Mouse (Mus musculus): ENCODE measurements around the gene Abl2.

The Abl2 gene

DNA sequence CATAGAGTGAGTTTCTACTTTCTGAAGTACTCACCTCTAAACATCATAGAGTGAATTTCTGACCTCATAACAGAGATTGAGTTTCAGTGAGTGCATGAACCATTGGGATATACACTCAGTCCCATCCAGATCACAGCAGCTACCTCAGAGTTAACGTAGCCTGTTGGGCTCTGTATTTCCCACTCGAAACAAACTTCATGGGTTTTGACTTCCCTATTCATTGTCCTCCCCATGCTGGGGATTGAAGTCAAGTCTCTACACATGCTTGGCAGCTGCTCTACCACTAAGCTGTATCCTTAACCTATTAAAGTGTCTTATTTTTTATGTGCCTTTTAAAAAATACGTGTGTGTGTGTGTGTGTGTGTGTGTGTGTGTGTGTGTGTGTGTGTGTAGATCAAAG lies 26.9 kb downstream of the Abl2 start:
- no peak for DNase-seq (ENCODE audit: low read depth, low spot score)

- no peak for DNase-seq (ENCODE audit: low read depth, low spot score)
Measured at GRCm38 (mm10) chr1:156589811-156590305, 31.3 kb downstream of the Abl2 start.

GRCm38 (mm10) chr1:156590357-156590756 lies 31.8 kb downstream of the Abl2 start:
- peak; percentile 39 for DNase-seq (ENCODE audit: low read depth, low spot score)

DNA sequence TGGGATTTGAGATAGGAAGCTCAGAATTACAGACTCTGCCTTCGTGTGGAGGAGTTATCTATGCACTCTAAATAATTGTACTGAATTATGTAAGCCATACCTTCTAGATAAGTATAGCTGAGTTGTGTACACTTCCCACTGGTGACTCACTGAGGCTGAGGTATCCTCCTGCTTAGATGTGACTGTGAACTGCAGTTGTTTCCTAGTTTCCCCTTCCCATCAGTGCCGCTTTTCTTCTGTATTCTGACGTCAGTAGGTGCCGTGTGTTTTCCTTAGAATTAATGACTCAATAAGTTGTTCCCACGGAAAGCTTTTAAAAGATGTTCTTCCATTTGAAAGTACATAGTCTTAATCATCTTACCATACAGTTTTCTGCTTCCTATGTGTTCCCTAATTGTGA lies 34.7 kb downstream of the Abl2 start:
- DNase-seq (ENCODE audit: low read depth, low spot score), result no peak

GRCm38 (mm10) chr1:156597089-156597488 lies 38.5 kb downstream of the Abl2 start:
- no peak for DNase-seq (ENCODE audit: low read depth, low spot score)

- DNase-seq (ENCODE audit: low read depth, low spot score), result peak; percentile 32
Measured at GRCm38 (mm10) chr1:156602545-156602944, 44.0 kb downstream of the Abl2 start.

DNA sequence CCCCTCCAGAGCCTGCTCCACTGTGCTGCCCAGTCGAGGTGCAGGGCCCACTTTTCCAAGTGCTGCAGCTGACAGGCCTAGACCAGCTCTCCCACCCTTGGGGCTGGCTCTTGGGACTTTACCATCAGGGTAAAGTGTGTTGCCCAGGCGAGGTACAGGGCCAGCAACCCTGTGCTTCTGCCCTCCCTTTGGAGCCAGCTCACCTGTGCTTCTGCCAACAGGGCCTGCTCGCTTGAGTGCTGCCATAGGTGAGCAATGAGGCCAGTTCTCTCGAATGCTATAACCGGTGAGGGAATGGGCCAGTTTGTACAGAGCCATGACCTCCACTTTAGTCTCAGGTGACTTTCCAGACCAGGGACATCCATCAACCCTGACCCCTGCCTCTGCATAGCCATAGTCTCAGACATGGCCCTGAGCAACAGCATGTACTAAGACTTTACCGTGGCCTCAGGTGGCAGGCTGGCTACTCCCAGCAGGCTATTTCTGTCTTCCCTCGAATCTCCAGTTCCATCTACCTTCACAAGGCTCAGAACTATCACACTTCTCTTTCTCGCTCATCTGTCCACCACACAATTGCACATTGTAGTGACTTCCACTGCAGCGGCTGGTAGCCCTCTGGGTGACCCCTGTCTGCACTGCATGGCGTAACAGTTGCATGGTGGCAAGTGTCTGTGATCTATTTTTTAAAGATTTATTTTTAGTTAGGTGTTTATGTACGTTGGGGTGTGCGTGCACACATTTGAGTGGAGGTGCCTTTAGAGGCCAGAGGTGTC lies 46.7 kb downstream of the Abl2 start:
- no peak for DNase-seq (ENCODE audit: low read depth, low spot score)

GRCm38 (mm10) chr1:156605940-156606339 lies 47.4 kb downstream of the Abl2 start:
- no peak for DNase-seq (ENCODE audit: low read depth, low spot score)

- no peak for DNase-seq (ENCODE audit: low read depth, low spot score)
Measured at GRCm38 (mm10) chr1:156608496-156608895, 49.9 kb downstream of the Abl2 start.

DNA sequence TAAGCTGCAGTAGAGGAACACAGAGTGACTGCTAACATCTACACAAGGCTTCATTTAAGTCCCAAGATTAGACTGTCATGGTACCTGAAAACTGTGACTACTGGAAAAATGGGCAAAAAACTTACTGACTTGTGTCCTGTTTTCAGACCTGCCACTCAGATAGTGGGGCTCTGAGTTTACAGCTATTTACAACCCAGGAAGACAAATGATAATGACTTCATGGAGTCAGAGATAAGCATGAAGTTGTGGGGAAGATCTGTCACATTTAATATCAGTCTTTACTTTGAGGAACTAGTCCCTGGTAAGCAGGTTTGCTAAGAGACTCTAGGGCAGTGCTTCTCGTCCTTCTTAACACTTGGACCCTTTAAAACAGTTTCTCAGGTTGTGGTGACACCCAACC lies 51.7 kb downstream of the Abl2 start:
- DNase-seq (ENCODE audit: low read depth, low spot score), result no peak

DNA sequence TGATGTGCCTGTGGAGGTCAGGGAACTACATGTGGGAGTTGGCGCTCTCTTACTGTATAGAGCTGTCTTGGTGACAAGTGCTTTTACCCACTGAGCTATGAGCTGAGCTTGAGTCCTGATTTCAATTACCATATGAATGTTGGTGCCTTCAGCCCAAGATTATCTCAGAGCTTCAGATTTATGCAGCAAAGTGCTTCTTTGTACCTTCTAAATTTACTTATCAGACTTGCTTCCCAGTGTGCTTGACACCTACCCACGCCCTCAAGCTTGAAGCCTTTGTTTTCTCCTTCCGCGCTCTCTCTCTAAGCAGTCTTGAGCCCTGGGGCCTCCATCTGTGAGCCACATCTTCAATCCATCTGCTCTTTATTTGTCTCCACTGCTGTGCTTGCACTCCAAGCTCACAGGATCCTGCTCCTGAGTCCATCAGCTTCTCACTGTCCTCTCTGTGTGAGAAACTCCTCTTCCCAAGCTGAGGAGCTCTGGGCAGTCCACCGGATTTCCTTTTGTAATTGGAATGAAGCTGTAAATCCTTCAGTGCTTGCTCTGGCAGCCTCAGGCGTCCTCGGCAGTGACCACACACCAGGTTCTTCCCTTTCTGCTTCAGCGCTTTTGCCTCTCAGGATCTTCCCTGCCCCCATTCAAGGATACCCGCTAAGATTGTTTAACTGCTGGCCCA lies 55.4 kb downstream of the Abl2 start:
- peak; percentile 83 for DNase-seq (ENCODE audit: low read depth, low spot score)

GRCm38 (mm10) chr1:156614710-156615109 lies 56.1 kb downstream of the Abl2 start:
- DNase-seq (ENCODE audit: low read depth, low spot score), result no peak

DNA sequence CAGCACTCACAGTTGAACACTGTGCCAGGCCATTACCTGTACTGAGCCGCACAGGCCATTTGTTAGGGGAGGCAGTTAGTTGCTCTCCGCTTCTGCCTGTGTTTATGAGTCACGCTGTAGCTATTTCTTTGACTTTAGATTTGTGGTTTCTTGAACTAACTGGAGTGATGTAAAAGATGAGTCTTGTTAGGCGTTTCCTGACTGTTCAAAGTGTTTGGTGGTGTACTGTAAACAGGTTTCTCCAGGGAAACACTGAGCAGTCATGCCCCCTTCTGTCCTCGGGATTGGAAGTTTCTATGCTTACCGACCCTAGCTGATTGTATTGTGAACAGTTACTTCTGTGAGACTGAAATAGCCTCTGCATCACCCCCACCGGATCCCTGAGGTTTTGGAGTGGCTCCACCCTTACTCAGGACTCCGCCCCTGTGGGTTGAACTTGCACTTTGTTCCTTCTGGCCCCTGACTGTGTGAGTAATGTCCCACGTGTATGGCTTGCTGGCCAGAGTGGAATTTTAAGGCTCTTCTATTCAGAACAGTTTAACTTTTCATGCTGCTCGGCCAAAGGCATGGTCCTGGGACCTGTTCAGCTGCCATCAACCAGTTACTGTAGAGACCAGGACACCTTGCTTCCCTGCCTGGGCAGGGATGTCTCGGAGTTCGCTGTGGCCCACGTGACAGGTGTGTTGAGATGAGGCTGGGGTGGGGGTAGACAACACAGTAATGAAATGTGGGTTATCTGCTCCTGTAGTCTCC lies 57.0 kb downstream of the Abl2 start:
- DNase-seq (ENCODE audit: low read depth, low spot score), result peak; percentile 75

DNA sequence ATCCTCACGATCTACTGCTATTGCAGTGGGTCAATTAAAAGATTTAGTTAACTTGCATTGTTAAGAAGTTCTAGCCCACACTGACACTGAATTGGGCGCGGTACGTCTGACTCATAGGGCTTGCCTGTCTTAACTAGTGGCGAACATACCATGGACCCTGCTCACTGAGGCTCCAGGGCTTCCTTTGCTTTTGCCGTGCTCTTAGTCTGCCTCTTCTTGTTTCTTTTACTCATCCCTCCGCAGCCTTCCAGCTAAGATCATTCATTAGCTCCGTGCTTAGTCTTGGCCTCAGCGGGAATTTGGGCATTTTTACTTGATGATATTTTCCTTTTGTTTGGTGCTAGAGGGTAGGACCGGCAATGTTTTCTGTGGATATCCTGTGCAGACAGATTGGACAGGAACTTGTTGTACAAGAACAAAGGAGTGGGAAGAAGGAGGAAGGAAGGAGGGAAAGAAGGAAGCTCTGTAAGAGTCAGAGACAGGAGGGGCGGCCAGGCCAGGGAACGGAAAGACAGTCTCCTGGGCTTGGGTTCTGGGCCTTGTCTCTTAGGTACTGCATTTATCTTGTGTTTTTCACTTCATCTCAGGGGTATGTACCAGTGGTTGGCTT lies 58.5 kb downstream of the Abl2 start:
- DNase-seq (ENCODE audit: low read depth, low spot score), result peak; percentile 18

DNA sequence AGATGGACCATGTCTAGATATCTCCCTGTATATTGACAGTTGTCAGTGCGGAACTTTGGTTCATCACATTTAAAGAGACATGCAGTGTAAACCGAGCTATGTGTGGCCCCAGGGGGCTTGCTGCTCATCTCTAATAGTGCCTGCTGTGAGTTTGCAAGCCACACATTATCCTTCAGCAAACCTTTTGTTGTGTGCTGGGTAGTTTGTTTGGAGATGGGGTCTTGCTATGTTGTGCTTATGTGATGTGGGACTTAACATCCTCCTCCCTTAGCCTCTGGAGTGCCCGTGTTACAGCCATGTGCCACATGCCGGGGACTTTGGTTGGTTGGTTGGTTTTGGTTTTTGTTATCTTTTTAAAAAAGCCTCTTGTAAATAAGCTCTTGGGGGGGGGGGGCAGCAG lies 59.2 kb downstream of the Abl2 start:
- DNase-seq (ENCODE audit: low read depth, low spot score), result no peak

GRCm38 (mm10) chr1:156620292-156620909 lies 61.8 kb downstream of the Abl2 start:
- no peak for DNase-seq (ENCODE audit: low read depth, low spot score)

DNA sequence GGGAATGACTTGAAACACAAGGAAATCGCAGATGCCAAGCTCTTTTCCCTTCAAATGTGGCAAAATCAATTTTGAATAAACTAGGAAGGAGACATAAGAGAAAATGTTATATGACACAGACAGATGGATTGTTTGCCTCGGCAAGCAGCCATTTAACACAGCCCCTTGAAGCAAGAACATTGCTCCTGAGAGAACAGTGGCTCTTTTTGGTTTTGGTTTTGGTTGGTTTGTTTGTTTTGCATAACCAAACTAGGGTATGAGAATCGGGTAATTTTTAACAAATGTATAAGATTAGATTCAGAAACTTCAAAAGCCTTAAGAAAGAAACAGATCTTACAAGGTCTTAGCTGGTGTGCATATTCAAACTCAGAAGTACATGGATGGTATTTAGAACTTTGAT lies 62.4 kb downstream of the Abl2 start:
- DNase-seq (ENCODE audit: low read depth, low spot score), result no peak

- no peak for DNase-seq (ENCODE audit: low read depth, low spot score)
Measured at GRCm38 (mm10) chr1:156624231-156624630, 65.6 kb downstream of the Abl2 start.

DNA sequence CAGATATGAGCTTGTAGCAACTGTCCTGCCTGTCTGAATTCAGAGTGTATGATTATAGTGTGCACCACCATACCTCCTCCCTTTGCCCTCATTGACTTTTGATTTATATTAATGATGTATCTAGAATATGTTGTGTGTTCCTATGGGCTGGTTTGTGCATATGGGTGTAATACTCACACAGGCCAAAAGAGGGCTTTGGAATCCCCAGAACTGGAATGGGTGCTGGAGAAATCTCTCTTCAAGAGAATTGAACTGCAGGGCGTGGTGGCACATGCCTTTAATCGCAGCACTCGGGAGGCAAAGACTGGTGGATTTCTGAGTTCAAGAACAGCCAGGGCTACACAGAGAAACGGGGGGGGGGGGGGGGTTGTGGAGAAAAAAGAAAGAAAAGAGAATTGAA lies 68.1 kb downstream of the Abl2 start:
- no peak for DNase-seq (ENCODE audit: low read depth, low spot score)

DNA sequence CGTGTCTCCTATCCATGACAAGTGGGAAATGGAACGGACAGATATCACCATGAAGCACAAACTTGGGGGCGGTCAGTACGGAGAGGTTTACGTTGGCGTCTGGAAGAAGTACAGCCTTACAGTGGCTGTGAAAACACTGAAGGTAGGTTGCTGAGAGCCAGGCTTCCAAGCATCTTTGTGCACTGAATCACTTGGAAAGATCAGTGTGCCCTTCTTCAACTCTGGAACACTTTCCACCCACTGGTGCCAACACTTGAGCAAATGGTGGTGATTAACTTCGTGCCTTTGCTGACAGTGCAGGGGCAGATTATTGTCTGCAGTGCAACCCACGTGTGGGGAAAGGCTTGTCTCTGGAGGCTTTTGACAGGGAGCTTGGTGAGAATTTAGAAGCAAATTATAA lies 71.4 kb downstream of the Abl2 start:
- DNase-seq (ENCODE audit: low read depth, low spot score), result no peak

- DNase-seq (ENCODE audit: low read depth, low spot score), result no peak
Measured at GRCm38 (mm10) chr1:156630965-156631364, 72.4 kb downstream of the Abl2 start.

DNA sequence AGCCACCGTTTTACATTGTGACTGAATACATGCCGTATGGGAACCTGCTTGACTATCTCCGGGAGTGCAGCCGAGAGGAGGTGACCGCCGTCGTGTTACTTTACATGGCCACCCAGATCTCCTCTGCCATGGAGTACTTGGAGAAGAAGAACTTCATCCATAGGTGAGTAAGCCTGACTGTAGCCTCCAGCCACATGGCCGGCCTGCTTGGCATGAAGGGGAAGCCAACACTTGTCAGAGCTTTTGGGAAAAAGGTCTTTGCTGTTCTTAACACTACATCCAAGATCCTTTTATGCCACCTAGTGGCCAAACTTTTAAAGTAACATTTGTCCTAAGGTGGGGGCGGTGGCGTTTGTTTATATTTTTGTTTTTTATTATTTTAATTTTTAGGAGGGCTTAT lies 74.5 kb downstream of the Abl2 start:
- DNase-seq (ENCODE audit: low read depth, low spot score), result no peak

Data from mesoderm, embryonic 11.5 days (tissue).